Mouse (Mus musculus): ENCODE data around the gene Actrt3.

DNA sequence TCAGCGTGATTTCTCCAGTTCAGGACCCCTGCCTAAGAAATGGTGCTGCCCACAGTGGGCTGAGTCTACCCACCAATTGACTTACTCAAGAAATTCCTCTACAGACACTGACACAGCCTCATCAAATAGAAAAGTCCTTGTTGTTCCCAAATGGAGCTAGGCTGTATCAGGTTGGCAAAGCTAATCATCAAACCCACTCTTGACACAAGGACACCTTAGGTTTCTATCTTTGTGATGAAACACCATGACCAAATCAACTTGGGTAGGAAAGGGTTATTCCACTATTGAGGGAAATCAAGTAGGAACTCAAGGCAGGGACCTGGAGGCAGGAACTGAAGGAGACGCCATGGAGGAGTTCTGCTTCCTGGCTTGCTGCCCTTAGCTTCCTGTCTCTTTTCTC is 44.5 kb upstream of the Actrt3 start, which contains the start of gene Lrriq4:
- TF ChIP-seq TAL1 (conservative IDR thresholded peaks at IDR 0.05; ENCODE audit: low read depth, low read length) (no peak), CTCF (IDR thresholded peaks at IDR 0.05; ENCODE audit: low read depth, low read length) (no peak), POLR2AphosphoS5 (IDR thresholded peaks at IDR 0.05; ENCODE audit: insufficient replicate concordance, low read depth, low read length) (no peak), GATA1 (IDR thresholded peaks at IDR 0.05; ENCODE audit: borderline replicate concordance, low read length) (no peak)

Data from G1E (cell line).